Mouse (Mus musculus) NIH3T3 (cell line): ENCODE results near the gene Mettl11b.

Experiments
- DNase-seq: peaks from one replicate; pipeline ENCODE4 v3.0.0-alpha.2; 2012; ENCODE audit warnings: low read depth

The Mettl11b gene

GRCm38 (mm10) chr1:163656432-163656831 is 68.6 kb downstream of the Mettl11b start:
- no peak for DNase-seq
